Mouse (Mus musculus): ENCODE results near the gene Pcbp3.

GRCm38 (mm10) chr10:76802500-76802885, 159.2 kb downstream of the Pcbp3 start:
- TF ChIP-seq CTCF (IDR thresholded peaks at IDR 0.05; ENCODE audit: insufficient read depth, low read length): no peak
- TF ChIP-seq POLR2A (IDR thresholded peaks at IDR 0.05; ENCODE audit: borderline replicate concordance, extremely low read depth, low read depth, low read length): no peak

All from lung, adult 2 months (tissue).